Mouse (Mus musculus): ENCODE results near the gene Gm21987.

The Gm21987 gene

DNA sequence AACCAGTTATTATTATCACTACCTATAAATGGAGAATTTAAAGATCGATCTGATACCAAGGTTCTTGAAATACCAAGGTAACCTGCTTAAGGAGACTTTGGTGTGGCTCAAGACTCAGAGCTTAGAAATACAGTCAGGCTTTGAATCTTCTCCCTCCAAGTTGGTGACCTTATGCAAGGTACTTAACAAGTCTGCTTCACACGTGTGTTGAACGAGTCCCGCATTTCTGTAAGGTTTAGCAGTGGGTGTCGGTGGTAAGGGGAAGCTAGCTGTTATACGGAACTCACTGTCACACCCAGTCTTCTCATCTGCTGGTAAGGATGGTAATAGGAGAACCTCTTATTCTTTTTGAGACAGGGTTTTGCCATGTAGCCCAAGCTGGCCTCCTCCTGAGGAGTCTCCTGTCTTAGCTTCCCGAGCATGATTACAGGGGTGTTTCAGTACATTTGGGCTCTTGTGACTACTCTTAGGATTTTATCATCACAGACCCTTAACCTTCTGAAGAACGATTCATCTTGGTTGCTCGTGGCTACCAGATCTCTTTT lies 1.4 kb downstream of the Gm21987 start:
- DNase-seq (ENCODE audit: extremely low spot score, low spot score): no peak

- DNase-seq (ENCODE audit: extremely low spot score, low spot score): no peak
Measured at GRCm38 (mm10) chr16:38349881-38350280, 3.0 kb downstream of the Gm21987 start.

DNA sequence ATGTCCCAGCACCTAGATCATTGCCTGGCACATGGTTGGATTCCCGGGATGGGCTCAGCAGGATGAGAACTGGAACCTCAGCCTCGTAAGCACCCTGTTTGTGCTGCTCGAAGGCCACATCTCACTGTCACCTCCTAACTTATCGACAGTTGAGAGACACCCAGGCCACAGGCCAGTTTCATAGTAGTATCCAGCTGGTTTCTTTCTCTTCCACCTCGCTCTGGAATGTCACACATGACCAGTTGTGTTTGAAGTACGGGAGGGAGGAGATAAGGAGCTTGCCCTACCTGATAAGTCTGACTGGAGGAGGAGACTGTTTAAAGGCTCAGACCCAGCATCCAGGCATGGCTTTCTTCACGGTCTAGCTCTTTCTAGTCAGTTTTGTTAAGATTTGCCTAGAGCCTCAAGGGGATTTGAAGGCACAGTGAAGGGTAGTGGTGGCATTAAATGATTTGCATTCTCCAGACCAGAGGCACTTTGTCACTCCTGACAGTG lies 3.6 kb downstream of the Gm21987 start:
- no peak for DNase-seq (ENCODE audit: extremely low spot score, low spot score)

- DNase-seq (ENCODE audit: extremely low spot score, low spot score): no peak
Measured at GRCm38 (mm10) chr16:38350939-38351338, 4.1 kb downstream of the Gm21987 start.

DNA sequence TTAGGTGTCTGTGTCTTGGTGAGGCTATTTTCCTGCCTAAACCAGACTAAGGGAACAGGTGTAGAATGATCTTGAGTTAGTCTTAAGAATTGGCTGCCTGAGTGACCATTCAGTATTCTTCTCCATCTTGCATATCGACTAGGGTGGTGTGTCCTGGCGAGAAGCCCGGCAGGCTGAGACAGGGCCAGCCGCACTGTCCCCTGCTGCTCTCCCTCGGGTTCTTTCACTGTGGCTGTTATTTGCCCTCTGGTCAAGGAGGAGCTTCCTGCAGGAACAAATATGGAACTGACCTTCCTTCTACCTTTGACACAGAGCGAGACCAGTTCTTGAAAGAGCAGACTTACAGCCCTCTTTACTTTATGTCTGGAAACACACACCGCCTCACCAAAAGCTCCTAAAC lies 5.2 kb downstream of the Gm21987 start:
- no peak for DNase-seq (ENCODE audit: extremely low spot score, low spot score)

- no peak for DNase-seq (ENCODE audit: extremely low spot score, low spot score)
Measured at GRCm38 (mm10) chr16:38352851-38353250, 6.0 kb downstream of the Gm21987 start.

- no peak for DNase-seq (ENCODE audit: extremely low spot score, low spot score)
Measured at GRCm38 (mm10) chr16:38353642-38354041, 6.8 kb downstream of the Gm21987 start.

GRCm38 (mm10) chr16:38354185-38354913 lies 7.5 kb downstream of the Gm21987 start:
- DNase-seq (ENCODE audit: extremely low spot score, low spot score): no peak

DNA sequence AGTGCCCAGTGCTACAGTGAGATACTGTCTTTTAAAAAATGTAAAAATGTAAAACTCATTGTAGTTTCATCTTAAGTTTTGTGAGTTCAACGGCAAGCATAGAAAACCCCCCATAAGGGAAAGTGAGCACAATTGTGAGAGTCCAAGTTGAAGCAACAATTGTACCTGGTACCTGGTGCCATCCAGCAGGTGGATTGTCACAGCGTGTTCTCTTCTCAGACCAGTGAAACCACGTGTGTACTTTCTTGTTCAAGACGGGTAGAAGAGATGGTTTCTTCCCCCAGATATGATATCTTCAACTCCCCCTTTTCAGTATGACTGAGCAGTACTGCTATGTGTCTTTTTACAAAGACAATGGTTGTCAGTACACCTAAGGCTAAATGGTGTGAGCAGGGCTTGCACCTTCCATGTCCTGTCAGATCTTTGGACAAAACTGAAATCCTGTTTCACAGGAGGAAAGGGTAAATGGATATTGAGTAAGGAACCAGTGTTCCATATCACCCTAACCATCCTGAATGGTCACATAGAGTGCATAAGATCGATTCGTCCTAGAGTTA lies 11.5 kb downstream of the Gm21987 start:
- DNase-seq (ENCODE audit: extremely low spot score, low spot score): no peak

DNA sequence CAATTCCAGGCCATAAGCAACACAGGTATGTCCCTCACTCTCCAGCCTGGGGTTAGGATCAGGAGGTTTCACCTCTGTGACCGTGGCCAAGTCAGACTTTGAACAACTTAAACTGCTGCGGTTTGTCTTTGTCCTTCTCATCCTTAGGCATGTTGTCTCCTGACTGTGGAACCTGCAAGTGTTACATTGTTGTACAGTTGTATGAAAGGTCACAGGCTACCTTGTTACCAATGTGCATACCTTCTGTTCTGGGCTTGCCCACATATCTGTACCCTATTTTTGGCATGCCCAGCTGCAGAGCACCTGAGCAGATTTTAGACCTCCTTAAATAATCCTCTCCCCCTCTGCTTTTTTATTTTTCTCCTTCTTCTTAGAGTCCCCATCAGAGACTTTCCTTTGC lies 12.4 kb downstream of the Gm21987 start:
- DNase-seq (ENCODE audit: extremely low spot score, low spot score): no peak

GRCm38 (mm10) chr16:38359857-38360256 lies 13.0 kb downstream of the Gm21987 start:
- no peak for DNase-seq (ENCODE audit: extremely low spot score, low spot score)

GRCm38 (mm10) chr16:38360317-38360716 lies 13.5 kb downstream of the Gm21987 start:
- DNase-seq (ENCODE audit: extremely low spot score, low spot score): no peak

DNA sequence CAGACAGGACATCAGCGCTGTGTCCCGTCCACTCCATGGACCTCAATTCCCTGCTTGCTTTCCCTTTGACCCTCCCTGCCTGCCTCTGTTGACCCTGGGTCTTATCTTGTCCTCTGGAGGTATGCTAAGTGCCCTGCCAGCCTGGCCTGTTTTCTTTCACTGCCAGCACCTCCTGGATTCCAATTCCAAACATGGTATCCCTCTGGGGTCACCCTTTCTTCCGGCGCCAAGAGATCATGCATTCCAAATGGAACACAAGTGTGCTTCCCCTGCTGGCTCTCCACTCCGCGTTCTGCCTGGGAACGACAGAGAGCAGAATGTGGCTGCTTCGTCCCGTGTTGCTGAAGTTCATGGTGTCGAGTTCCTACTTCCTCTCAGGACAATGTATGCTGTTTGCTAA lies 15.1 kb downstream of the Gm21987 start, which contains the start of gene Popdc2:
Popdc2 (plus strand) TSS at position 277 of the 400 bp plus-strand sequence.
- DNase-seq (ENCODE audit: extremely low spot score, low spot score): no peak

- DNase-seq (ENCODE audit: extremely low spot score, low spot score): no peak
Measured at GRCm38 (mm10) chr16:38362493-38363255, 15.8 kb downstream of the Gm21987 start.

- DNase-seq (ENCODE audit: extremely low spot score, low spot score): no peak
Measured at GRCm38 (mm10) chr16:38363256-38363595, 16.4 kb downstream of the Gm21987 start.

DNA sequence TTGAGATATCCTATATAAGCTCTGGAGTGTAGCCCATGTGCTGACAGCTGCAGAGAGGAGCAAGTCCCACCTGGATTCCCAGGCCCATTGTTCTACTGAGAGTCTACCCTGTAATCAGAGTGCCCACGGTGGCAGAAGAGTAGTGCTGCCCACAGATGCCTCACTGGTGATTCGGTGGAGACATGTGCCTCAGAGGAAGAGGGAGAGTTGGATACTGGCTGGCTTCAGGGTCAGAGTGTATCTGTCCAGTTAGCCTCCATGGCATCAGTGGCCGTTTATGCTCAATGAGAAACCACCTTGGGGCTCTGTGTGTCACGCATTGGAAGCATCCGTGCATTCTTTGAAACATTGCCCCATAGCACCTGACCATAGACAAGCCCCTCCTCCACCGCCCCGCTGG lies 16.8 kb downstream of the Gm21987 start:
- no peak for DNase-seq (ENCODE audit: extremely low spot score, low spot score)

GRCm38 (mm10) chr16:38365390-38365789 lies 18.6 kb downstream of the Gm21987 start:
- DNase-seq (ENCODE audit: extremely low spot score, low spot score): no peak

- no peak for DNase-seq (ENCODE audit: extremely low spot score, low spot score)
Measured at GRCm38 (mm10) chr16:38366231-38366630, 19.4 kb downstream of the Gm21987 start.

DNA sequence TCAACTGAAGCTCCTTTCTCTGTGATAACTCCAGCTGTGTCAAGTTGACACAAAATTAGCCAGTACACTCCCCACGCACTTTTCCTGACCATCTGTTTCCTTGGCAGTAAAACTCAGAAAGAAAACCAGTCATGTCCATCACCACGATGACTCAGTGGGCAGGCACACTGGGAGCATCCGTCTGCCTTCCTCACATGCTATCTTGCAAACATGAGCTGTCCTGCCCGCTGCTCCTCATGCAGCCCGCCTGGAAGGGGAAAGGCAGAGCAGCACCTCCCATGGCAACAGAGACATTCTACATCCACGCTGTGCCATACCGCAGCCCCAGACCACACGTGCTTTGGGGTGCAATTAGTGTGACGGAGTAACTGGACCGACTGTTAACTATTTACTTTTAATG lies 21.5 kb downstream of the Gm21987 start:
- no peak for DNase-seq (ENCODE audit: extremely low spot score, low spot score)

- DNase-seq (ENCODE audit: extremely low spot score, low spot score): no peak
Measured at GRCm38 (mm10) chr16:38369000-38369399, 22.2 kb downstream of the Gm21987 start.

GRCm38 (mm10) chr16:38369431-38369830 lies 22.6 kb downstream of the Gm21987 start:
- no peak for DNase-seq (ENCODE audit: extremely low spot score, low spot score)

DNA sequence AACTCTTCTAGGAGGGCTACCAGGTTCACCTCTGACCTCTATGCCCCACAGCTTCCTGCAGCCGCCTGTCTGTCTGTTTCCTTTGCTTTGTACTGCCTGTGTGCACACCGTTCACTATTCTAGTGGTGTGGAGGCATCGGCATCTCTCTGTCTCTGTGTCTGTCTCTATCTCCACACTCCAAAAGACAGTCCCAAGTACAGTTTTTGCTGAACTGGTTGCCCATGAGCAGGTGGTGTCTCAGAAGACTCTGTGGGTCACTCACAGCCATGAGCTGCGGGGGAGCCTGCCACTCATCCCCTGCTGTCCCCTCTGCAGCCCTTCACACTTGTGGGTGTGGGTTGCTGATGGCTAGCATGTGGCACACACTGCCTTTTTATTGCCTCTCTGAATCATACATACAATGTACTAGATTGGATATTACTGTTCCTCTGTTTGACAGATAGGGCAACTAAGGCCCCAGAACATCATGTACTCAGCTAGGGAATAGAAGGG lies 23.2 kb downstream of the Gm21987 start:
- DNase-seq (ENCODE audit: extremely low spot score, low spot score): no peak
